ENCODE assay signal across 8 mouse cellular contexts in the genomic region with DNA sequence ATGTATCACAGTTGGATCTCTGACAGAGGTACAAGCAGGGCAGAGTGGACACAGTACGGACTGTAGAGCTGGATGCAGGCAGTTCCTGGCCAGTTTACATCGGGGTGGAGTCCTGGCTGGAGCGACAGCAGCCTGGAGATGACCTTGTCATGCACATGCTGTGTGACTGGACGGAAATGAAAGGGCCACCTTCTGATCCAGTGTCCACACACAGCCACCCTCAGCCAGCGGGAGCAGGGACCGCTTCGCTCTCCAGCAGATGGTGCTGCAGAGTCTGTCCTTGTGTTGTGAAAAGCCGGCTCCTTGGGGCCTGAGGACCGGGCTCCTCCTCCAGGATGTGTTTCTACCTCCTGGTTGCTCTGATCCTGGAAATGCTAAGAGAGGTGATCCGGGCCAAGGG. TPM values are rescaled to one million over a fixed set of nuclear protein-coding genes. Genes with fewer than 3 reads are reported as not detected.
DNase-seq lines count a peak whose midpoint lies in the region; ATAC-seq and TF ChIP-seq lines count a peak whose summit lies in the region.

No protein-coding gene starts in this region.

- no peaks in the 10 kb centered on the region for H3K4me1 ChIP-seq in heart, postnatal 0 days (ENCODE audit: control insufficient read depth, insufficient read depth)
- no peaks in the 10 kb centered on the region for H3K4me1 ChIP-seq in kidney, postnatal 0 days (replicated peaks; ENCODE audit: insufficient read depth, low read length)
- 0 out of 2 replicates have a peak, but pooled peaks cover 4% of the 10 kb centered on the region for H3K4me1 ChIP-seq in small intestine, adult 2 months (ENCODE audit: control insufficient read depth, insufficient read depth, insufficient read length, low read length)

- 25% methylated on average over 10 of the region's 10 CpGs for WGBS in heart, postnatal 0 days
- 18% methylated on average over 10 of the region's 10 CpGs for WGBS in kidney, postnatal 0 days
- 13% methylated on average over 10 of the region's 10 CpGs for WGBS in small intestine, adult 2 months

- H3K4me3 ChIP-seq in heart, postnatal 0 days (ENCODE audit: low read depth, low read length): no peak overlapping the region
- no peak overlapping the region for H3K4me3 ChIP-seq in kidney, postnatal 0 days (replicated peaks; ENCODE audit: low read depth, low read length)
- no peak overlapping the region for H3K4me3 ChIP-seq in small intestine, adult 2 months (ENCODE audit: low read depth, low read length)

- TF ChIP-seq EP300 in heart, postnatal 0 days (IDR thresholded peaks at IDR 0.05; ENCODE audit: low read depth): no peak

- no peak overlapping the region for H3K9ac ChIP-seq in heart, postnatal 0 days (replicated peaks; ENCODE audit: low read depth, low read length)
- no peak overlapping the region for H3K9ac ChIP-seq in kidney, postnatal 0 days (ENCODE audit: low read depth, low read length)

- no peaks in the 10 kb centered on the region for H3K9me3 ChIP-seq in heart, postnatal 0 days (replicated peaks; ENCODE audit: control insufficient read depth, low read length)
- no peaks in the 10 kb centered on the region for H3K9me3 ChIP-seq in kidney, postnatal 0 days (replicated peaks; ENCODE audit: low read length)

- no peaks in the 10 kb centered on the region for H3K27me3 ChIP-seq in heart, postnatal 0 days (ENCODE audit: control insufficient read depth, insufficient read depth, low read length)
- H3K27me3 ChIP-seq in kidney, postnatal 0 days (ENCODE audit: insufficient read depth, low read length): no peaks in the 10 kb centered on the region
- H3K27me3 ChIP-seq in small intestine, adult 2 months (ENCODE audit: control insufficient read depth, insufficient read depth, low read length): no peaks in the 10 kb centered on the region

- H3K36me3 ChIP-seq in heart, postnatal 0 days (replicated peaks; ENCODE audit: control insufficient read depth, insufficient read depth, low read length): peaks cover 38% of the 10 kb centered on the region
- peaks cover 12% of the 10 kb centered on the region; the same call in 1 of the 2 replicates for H3K36me3 ChIP-seq in kidney, postnatal 0 days (ENCODE audit: insufficient read depth, low read length)
- no peaks in the 10 kb centered on the region; the same call in 1 of the 2 replicates for H3K36me3 ChIP-seq in small intestine, adult 2 months (ENCODE audit: control insufficient read depth, insufficient read depth, low read length)

- H3K27ac ChIP-seq in heart, postnatal 0 days (ENCODE audit: low read depth): no peak overlapping the region
- no peak overlapping the region for H3K27ac ChIP-seq in kidney, postnatal 0 days
- H3K27ac ChIP-seq in small intestine, adult 2 months (ENCODE audit: insufficient read depth, low read depth, low read length): no peak overlapping the region

- H3K4me2 ChIP-seq in heart, postnatal 0 days (ENCODE audit: low read depth, low read length): no peak overlapping the region
- no peak overlapping the region for H3K4me2 ChIP-seq in kidney, postnatal 0 days (ENCODE audit: low read length)

- peak; percentile 24 for ATAC-seq in CD4-positive, CD25-positive, alpha-beta regulatory T cell, adult 4 months
- ATAC-seq in heart, postnatal 0 days (ENCODE audit: insufficient read depth, low read depth): peak; percentile 17; the same call in 1 of the 2 replicates
- peak; percentile 30; the same call in 1 of the 2 replicates for ATAC-seq in kidney, postnatal 0 days (replicated peaks; ENCODE audit: low FRiP score, low read depth)

- DNase-seq in R1 (ENCODE audit: low read depth, low spot score): peak; percentile 43
- DNase-seq in cerebellum, postnatal 4 days (ENCODE audit: low spot score in 2 of 2): peak; percentile 56 to 71
- peak; percentile 47 for DNase-seq in heart, postnatal 0 days (ENCODE audit: low spot score)
- DNase-seq in kidney, postnatal 0 days (ENCODE audit: low spot score): peak; percentile 83
- peak; percentile 64 for DNase-seq in lung, postnatal 14 days
- no peak for DNase-seq in B cell, adult 2 months

- TF ChIP-seq CTCF in heart, postnatal 0 days (IDR thresholded peaks at IDR 0.05; ENCODE audit: low read depth): peak; percentile 67
- peak; percentile 78 for TF ChIP-seq CTCF in kidney, postnatal 0 days (IDR thresholded peaks at IDR 0.05; ENCODE audit: low read depth)
- peak; percentile 61 for TF ChIP-seq CTCF in small intestine, adult 2 months (IDR thresholded peaks at IDR 0.05; ENCODE audit: extremely low read depth, insufficient read length, insufficient replicate concordance, low read depth, low read length)

- no peak for TF ChIP-seq POLR2A in small intestine, adult 2 months (IDR thresholded peaks at IDR 0.05; ENCODE audit: low read depth, low read length)

RNA-seq across cellular contexts. Expression of gene Trp53i11, which starts 16.3 kb away (rescaled TPM):
- 10 to 100 TPM; 48.6 to 70.7 TPM for polyA plus RNA-seq in CD4-positive, CD25-positive, alpha-beta regulatory T cell, adult 4 months (2017; shearing (Covaris generic))
- 74.3 and 77.2 TPM in 2 replicates for total RNA-seq in heart, postnatal 0 days (2014; rRNA removed; ENCODE audit: low replicate concordance)
- polyA plus RNA-seq in heart, postnatal 0 days (2015; fragmentation: Nextera tagmentation; extraction: Ambion mirVana): 15.1 and 17.4 TPM in 2 replicates
- 24.9 and 28.3 TPM in 2 replicates for polyA plus RNA-seq in kidney, postnatal 0 days (2015; fragmentation: Nextera tagmentation; extraction: Ambion mirVana)
- 30.8 and 47.0 TPM in 2 replicates for polyA plus RNA-seq in small intestine, adult 2 months (2012; rRNA removed)

Comparison
In these comparisons a context has a peak if more than half of its experiments do, and no peak if none do; other contexts are left out.
1. DNase-seq: peak in R1 (single experiment), cerebellum, postnatal 4 days (2 of 2), heart, postnatal 0 days (single experiment), kidney, postnatal 0 days (single experiment) and lung, postnatal 14 days (single experiment); none in B cell, adult 2 months (0 of 2).
2. Peak in every context shown above with its lines, with median percentiles within 50 percentile points of each other: ATAC-seq and CTCF ChIP-seq.